Mouse (Mus musculus): ENCODE data around the gene Nup62. TPM values are rescaled to one million over a fixed set of nuclear protein-coding genes. Genes with fewer than 3 reads are reported as not detected.

Gene Nup62
- polyA plus RNA-seq, 1 experiment from 2014 or later = 43.4 TPM

- 87% methylated on average over 8 of the region's 8 CpGs for WGBS (ENCODE audit: insufficient replicate concordance)
- Histone ChIP-seq H3K4me2 (ENCODE audit: low read depth, low read length) (no peak overlapping the region), H3K27me3 (ENCODE audit: control insufficient read depth, insufficient read depth, low read depth, low read length) (no peaks in the 10 kb centered on the region), H3K4me1 (ENCODE audit: control insufficient read depth, low read depth, low read length) (peaks cover 44% of the 10 kb centered on the region), H3K36me3 (ENCODE audit: control insufficient read depth, insufficient read depth) (peaks cover 21% of the 10 kb centered on the region), H3K9me3 (replicated peaks; ENCODE audit: control insufficient read depth, low read length) (no peaks in the 10 kb centered on the region), H3K27ac (ENCODE audit: low read length) (no peak overlapping the region), H3K4me3 (ENCODE audit: low read depth, low read length) (no peak overlapping the region), H3K9ac (ENCODE audit: low read depth, low read length) (no peak overlapping the region)
- no peak for ATAC-seq (ENCODE audit: low read depth)
Measured at GRCm38 (mm10) chr7:44862434-44862833, 46.5 kb downstream of the Nup62 start.

GRCm38 (mm10) chr7:44863210-44863609, 47.3 kb downstream of the Nup62 start:
- no peak for ATAC-seq (ENCODE audit: low read depth)
- Histone ChIP-seq H3K9me3 (replicated peaks; ENCODE audit: control insufficient read depth, low read length) (no peaks in the 10 kb centered on the region), H3K27ac (ENCODE audit: low read length) (no peak overlapping the region), H3K4me2 (ENCODE audit: low read depth, low read length) (no peak overlapping the region), H3K4me3 (ENCODE audit: low read depth, low read length) (no peak overlapping the region), H3K9ac (ENCODE audit: low read depth, low read length) (no peak overlapping the region), H3K36me3 (ENCODE audit: control insufficient read depth, insufficient read depth) (peaks cover 21% of the 10 kb centered on the region), H3K4me1 (ENCODE audit: control insufficient read depth, low read depth, low read length) (peaks cover 41% of the 10 kb centered on the region), H3K27me3 (ENCODE audit: control insufficient read depth, insufficient read depth, low read depth, low read length) (no peaks in the 10 kb centered on the region)
- 89% methylated on average over 14 of the region's 14 CpGs for WGBS (ENCODE audit: insufficient replicate concordance)

GRCm38 (mm10) chr7:44863982-44864494, 48.1 kb downstream of the Nup62 start:
- Histone ChIP-seq H3K9ac (ENCODE audit: low read depth, low read length) (no peak overlapping the region), H3K27ac (ENCODE audit: low read length) (no peak overlapping the region), H3K27me3 (ENCODE audit: control insufficient read depth, insufficient read depth, low read depth, low read length) (no peaks in the 10 kb centered on the region), H3K4me2 (ENCODE audit: low read depth, low read length) (no peak overlapping the region), H3K9me3 (replicated peaks; ENCODE audit: control insufficient read depth, low read length) (no peaks in the 10 kb centered on the region), H3K4me1 (ENCODE audit: control insufficient read depth, low read depth, low read length) (peaks cover 44% of the 10 kb centered on the region), H3K36me3 (ENCODE audit: control insufficient read depth, insufficient read depth) (peaks cover 21% of the 10 kb centered on the region), H3K4me3 (ENCODE audit: low read depth, low read length) (no peak overlapping the region)
- ATAC-seq (ENCODE audit: low read depth) = no peak
- WGBS (ENCODE audit: insufficient replicate concordance) = 79% methylated on average over 11 of the region's 11 CpGs

GRCm38 (mm10) chr7:44864595-44865542, 49.0 kb downstream of the Nup62 start:
- 74% methylated on average over 24 of the region's 24 CpGs for WGBS (ENCODE audit: insufficient replicate concordance)
- ATAC-seq (ENCODE audit: low read depth) = no peak
- Histone ChIP-seq H3K4me2 (ENCODE audit: low read depth, low read length) (no peak overlapping the region), H3K27ac (ENCODE audit: low read length) (no peak overlapping the region), H3K9ac (ENCODE audit: low read depth, low read length) (no peak overlapping the region), H3K9me3 (replicated peaks; ENCODE audit: control insufficient read depth, low read length) (no peaks in the 10 kb centered on the region), H3K36me3 (ENCODE audit: control insufficient read depth, insufficient read depth) (peaks cover 21% of the 10 kb centered on the region), H3K27me3 (ENCODE audit: control insufficient read depth, insufficient read depth, low read depth, low read length) (no peaks in the 10 kb centered on the region), H3K4me3 (ENCODE audit: low read depth, low read length) (no peak overlapping the region), H3K4me1 (ENCODE audit: control insufficient read depth, low read depth, low read length) (peaks cover 45% of the 10 kb centered on the region)

GRCm38 (mm10) chr7:44866276-44867009, 50.6 kb downstream of the Nup62 start:
- Histone ChIP-seq H3K27me3 (ENCODE audit: control insufficient read depth, insufficient read depth, low read depth, low read length) (no peaks in the 10 kb centered on the region), H3K9me3 (replicated peaks; ENCODE audit: control insufficient read depth, low read length) (no peaks in the 10 kb centered on the region), H3K4me3 (ENCODE audit: low read depth, low read length) (no peak overlapping the region), H3K4me1 (ENCODE audit: control insufficient read depth, low read depth, low read length) (peaks cover 46% of the 10 kb centered on the region), H3K36me3 (ENCODE audit: control insufficient read depth, insufficient read depth) (peaks cover 21% of the 10 kb centered on the region), H3K9ac (ENCODE audit: low read depth, low read length) (no peak overlapping the region), H3K4me2 (ENCODE audit: low read depth, low read length) (no peak overlapping the region), H3K27ac (ENCODE audit: low read length) (peak overlapping the region; percentile 26)
- WGBS (ENCODE audit: insufficient replicate concordance) = 49% methylated on average over 15 of the region's 15 CpGs
- no peak for ATAC-seq (ENCODE audit: low read depth)

GRCm38 (mm10) chr7:44867010-44867702, 51.3 kb downstream of the Nup62 start:
- Histone ChIP-seq H3K9ac (ENCODE audit: low read depth, low read length) (no peak overlapping the region), H3K4me1 (ENCODE audit: control insufficient read depth, low read depth, low read length) (peaks cover 46% of the 10 kb centered on the region)

GRCm38 (mm10) chr7:44867802-44868201, 51.9 kb downstream of the Nup62 start:
- H3K9ac ChIP-seq (ENCODE audit: low read depth, low read length) = no peak overlapping the region
- H3K4me1 ChIP-seq (ENCODE audit: control insufficient read depth, low read depth, low read length) = peaks cover 46% of the 10 kb centered on the region
- WGBS (ENCODE audit: insufficient replicate concordance) = 58% methylated on average over 9 of the region's 9 CpGs
- H3K27me3 ChIP-seq (ENCODE audit: control insufficient read depth, insufficient read depth, low read depth, low read length) = no peaks in the 10 kb centered on the region
- H3K27ac ChIP-seq (ENCODE audit: low read length) = peak overlapping the region; percentile 8; the same call in 1 of the 2 replicates
- ATAC-seq (ENCODE audit: low read depth) = no peak
- peak overlapping the region; percentile 98 for H3K4me2 ChIP-seq (ENCODE audit: low read depth, low read length)
- H3K36me3 ChIP-seq (ENCODE audit: control insufficient read depth, insufficient read depth) = peaks cover 18% of the 10 kb centered on the region
- H3K9me3 ChIP-seq (replicated peaks; ENCODE audit: control insufficient read depth, low read length) = no peaks in the 10 kb centered on the region
- H3K4me3 ChIP-seq (ENCODE audit: low read depth, low read length) = no peak overlapping the region

More at GRCm38 (mm10) chr7:44867010-44867702, 51.3 kb downstream of the Nup62 start:
- Histone ChIP-seq H3K36me3 (ENCODE audit: control insufficient read depth, insufficient read depth) (peaks cover 21% of the 10 kb centered on the region), H3K4me3 (ENCODE audit: low read depth, low read length) (no peak overlapping the region), H3K27ac (ENCODE audit: low read length) (no peak overlapping the region), H3K4me2 (ENCODE audit: low read depth, low read length) (no peak overlapping the region), H3K27me3 (ENCODE audit: control insufficient read depth, insufficient read depth, low read depth, low read length) (no peaks in the 10 kb centered on the region), H3K9me3 (replicated peaks; ENCODE audit: control insufficient read depth, low read length) (no peaks in the 10 kb centered on the region)
- WGBS (ENCODE audit: insufficient replicate concordance) = 71% methylated on average over 19 of the region's 19 CpGs
- ATAC-seq (ENCODE audit: low read depth) = no peak

- ATAC-seq (ENCODE audit: low read depth) = no peak
- WGBS (ENCODE audit: insufficient replicate concordance) = 11% methylated on average over 16 of the region's 16 CpGs
- H3K9me3 ChIP-seq (replicated peaks; ENCODE audit: control insufficient read depth, low read length) = no peaks in the 10 kb centered on the region
- peak overlapping the region; percentile 79 for H3K4me3 ChIP-seq (ENCODE audit: low read depth, low read length)
- H3K4me2 ChIP-seq (ENCODE audit: low read depth, low read length) = peak overlapping the region; percentile 98
- H3K9ac ChIP-seq (ENCODE audit: low read depth, low read length) = peak overlapping the region; percentile 83
- H3K4me1 ChIP-seq (ENCODE audit: control insufficient read depth, low read depth, low read length) = peaks cover 48% of the 10 kb centered on the region
- peak overlapping the region; percentile 94 for H3K27ac ChIP-seq (ENCODE audit: low read length)
- no peaks in the 10 kb centered on the region for H3K27me3 ChIP-seq (ENCODE audit: control insufficient read depth, insufficient read depth, low read depth, low read length)
- peaks cover 11% of the 10 kb centered on the region for H3K36me3 ChIP-seq (ENCODE audit: control insufficient read depth, insufficient read depth)
Measured at GRCm38 (mm10) chr7:44868465-44868864, 52.6 kb downstream of the Nup62 start.

All from liver, embryonic 16.5 days (tissue).